Mouse (Mus musculus) hindlimb bud, embryonic 11.5 days (tissue): ENCODE data around the gene Phgr1.

ENCODE experiments used
- DNase-seq: peaks from one replicate; pipeline ENCODE4 v3.0.0-alpha.2; 2012; ENCODE audit warnings: low read depth, low spot score; ENCODE audit errors: extremely low spot score

Gene Phgr1

GRCm38 (mm10) chr2:118750476-118750875, 22.1 kb upstream of the Phgr1 start:
- DNase-seq, result no peak

GRCm38 (mm10) chr2:118751896-118752791, 20.4 kb upstream of the Phgr1 start:
- no peak for DNase-seq

DNA sequence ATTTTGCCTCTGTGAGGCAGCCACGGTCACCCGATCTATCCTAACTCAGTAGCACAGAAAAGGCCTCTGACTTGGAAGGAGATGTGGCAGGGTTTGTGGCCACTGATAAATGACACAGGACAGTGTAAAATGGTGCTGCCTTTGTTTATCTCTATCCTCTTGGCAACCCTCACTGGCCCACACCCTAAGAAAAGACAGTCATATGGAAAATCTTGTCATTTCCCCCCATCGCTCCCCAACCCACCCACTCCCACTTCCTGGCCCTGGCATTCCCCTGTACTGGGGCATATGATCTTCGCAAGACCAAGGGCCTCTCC, 19.8 kb upstream of the Phgr1 start:
- DNase-seq, result no peak

- DNase-seq, result no peak
These were observed 18.4 kb upstream of the Phgr1 start for GRCm38 (mm10) chr2:118754143-118754542.

GRCm38 (mm10) chr2:118755407-118755806, 17.2 kb upstream of the Phgr1 start:
- DNase-seq, result no peak

DNA sequence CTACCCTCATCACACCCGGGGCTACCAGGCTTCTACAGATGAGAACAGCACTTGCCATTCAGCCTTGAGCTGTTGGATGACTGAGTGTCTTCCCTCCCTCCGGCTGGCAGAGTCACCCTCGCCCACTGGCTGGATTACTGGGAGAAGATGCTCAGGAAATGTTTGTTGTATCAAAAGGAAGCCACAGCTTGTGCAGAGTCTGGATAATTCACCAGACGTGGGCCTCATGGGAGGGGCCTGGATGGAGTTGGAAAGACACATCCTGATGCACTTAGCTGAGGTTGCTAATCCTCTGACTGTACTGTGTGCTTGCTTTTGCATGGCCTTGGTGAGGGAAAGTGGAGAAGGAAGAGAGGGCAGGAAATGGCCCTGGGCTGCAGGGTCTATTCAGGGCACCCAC, 16.5 kb upstream of the Phgr1 start:
- no peak for DNase-seq

DNA sequence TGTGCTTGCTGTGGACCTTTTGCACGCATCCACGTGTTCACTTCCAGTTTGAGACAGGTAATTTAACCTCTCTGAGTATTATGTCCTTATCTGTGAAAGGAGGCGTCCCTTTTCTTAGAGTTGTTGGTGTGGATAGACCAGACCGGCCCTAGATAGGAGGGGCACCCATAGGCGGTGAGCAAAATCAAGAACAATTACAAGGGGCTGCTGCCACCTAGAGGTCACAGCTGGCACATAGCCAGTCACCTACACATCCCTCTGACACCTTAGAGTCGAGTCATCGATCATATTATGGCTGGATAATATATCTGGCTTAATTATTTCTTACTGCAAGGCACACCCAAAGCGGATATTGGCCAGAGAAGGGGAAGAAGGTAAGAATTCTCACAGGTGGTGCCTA, 12.7 kb upstream of the Phgr1 start:
- no peak for DNase-seq

- DNase-seq, result no peak
These were observed 12.1 kb upstream of the Phgr1 start for GRCm38 (mm10) chr2:118760311-118761025.

DNA sequence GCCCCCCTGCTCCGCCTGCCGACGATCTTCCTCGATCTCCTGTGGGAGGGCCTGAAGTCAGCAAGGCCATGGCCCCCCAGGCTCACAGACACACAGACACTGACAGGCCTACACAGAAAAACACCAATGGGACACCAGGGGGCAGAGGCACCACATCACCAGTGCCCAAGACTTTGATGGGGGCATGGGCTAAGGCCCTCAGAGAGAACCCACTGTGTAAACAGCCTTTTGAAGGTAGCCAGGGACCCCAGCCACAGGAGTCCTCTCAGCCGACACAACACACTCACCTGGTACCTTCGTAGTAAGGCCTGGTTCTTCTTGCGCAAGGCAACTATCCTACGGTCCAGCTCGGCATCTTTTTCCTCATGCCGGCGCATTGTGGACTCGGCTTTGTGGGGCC, 11.2 kb upstream of the Phgr1 start:
- no peak for DNase-seq

- no peak for DNase-seq
These were observed 10.4 kb upstream of the Phgr1 start, which contains the start of gene Ccdc9b for GRCm38 (mm10) chr2:118761906-118762783. Ccdc9b (minus strand) TSS chr2:118762661.

DNA sequence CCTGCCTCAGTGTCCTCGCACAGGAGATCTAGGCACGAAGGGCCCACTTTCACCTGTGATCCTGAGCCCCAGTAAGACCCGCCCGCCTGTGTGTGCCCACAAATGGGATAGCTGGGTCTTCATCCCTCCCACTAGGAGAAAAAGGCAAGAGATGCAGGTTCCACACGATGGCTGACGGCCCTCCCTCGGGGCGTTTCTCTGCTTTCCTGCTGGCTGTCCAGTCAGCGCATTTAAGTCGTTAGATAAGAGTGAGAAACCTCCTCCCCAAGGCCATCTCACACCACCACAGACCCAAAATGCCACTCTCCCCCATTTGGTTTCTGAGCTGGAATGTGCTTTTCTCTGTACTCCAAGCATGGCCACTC, 9.8 kb upstream of the Phgr1 start:
- no peak for DNase-seq

GRCm38 (mm10) chr2:118763469-118763868, 9.1 kb upstream of the Phgr1 start:
- DNase-seq, result no peak

DNA sequence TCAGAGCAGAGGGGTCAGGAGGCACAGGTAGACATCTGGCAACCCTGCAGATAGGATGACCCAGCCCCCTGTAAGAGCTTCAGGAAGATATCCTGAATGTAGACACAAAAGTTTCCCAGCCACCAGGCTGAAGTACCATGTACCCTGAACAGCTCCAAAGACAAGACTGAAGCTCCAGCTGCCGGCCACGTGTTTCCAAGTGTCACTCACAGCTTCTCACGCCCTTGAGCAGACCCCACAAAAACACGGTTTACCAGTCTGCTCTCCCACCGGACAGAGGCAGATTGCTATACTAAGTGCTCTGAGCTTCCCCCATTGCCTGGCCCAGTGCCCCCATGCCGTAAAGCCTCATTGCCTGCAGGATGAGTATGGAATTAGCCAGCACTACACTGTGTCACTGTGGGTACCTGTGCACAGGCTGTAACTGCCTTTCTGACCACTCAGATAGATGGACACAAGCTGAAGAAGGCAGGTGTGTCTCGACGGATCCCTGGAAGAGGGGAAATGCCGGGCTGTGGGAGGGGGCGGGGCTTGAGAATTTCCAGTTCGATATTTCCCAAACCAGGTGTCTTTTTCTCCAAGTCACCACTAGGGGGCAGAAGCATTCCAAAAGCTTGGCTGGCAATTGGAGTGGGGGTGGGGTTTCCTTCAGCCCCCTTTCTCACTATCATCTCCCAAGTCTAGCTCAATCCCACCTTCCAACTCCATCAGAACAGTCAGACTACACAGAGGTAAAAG, 8.3 kb upstream of the Phgr1 start:
- DNase-seq, result no peak

- DNase-seq, result no peak
These were observed 7.7 kb upstream of the Phgr1 start for GRCm38 (mm10) chr2:118764875-118765274.

GRCm38 (mm10) chr2:118766041-118767033, 6.2 kb upstream of the Phgr1 start:
- no peak for DNase-seq

- no peak for DNase-seq
These were observed 2.0 kb downstream of the Phgr1 start for GRCm38 (mm10) chr2:118774536-118774935.

DNA sequence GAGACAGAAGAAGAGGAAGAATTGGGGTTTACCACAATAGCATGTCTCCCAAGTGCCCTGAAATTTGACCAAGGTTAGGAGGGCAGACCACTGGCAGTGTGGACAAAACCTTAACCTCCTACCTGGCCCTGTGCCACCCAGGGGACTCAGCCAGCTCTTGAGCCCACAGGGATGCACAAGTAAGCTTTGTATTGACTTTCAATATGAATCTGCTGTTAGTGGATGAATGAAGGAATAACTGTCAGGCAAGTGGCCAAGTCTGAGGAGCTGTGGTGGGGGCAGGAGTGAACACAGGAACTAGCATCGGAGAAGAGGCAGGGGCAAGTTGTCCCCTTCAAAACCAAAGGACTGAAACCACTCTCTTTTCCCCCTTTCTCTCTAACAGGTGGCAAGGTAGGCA, 2.8 kb downstream of the Phgr1 start:
- DNase-seq, result no peak

- no peak for DNase-seq
These were observed 3.3 kb downstream of the Phgr1 start for GRCm38 (mm10) chr2:118775846-118776245.

DNA sequence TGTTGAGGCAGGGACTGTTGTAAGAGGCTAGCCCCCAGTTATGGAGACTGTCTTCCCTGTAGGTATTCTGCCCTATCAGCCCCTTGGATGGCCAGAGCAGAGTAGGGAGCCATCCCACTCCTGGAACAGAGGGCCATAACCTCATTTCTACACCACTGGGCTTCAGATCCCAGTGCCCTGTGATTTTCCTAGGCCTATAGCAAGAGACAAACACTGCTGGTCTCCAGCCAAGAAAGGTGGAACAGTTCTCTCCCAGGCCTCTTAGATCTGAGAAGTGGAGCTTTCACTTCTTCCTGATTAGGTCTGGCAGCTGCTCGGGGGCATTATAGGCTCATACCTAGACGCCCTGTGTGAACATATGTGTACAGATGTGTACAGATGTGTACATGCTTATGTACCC, 3.7 kb downstream of the Phgr1 start:
- no peak for DNase-seq

- DNase-seq, result no peak
These were observed 5.8 kb downstream of the Phgr1 start for GRCm38 (mm10) chr2:118778418-118778817.
